Mouse (Mus musculus) neural tube, embryonic 12.5 days (tissue): Measurements from ENCODE around the gene Olfr898. TPM values are rescaled to one million over a fixed set of nuclear protein-coding genes. Genes with fewer than 3 reads are reported as not detected.

Experiments
- ATAC-seq: fragments of 200-750 bp; cut with Nextera tagmentation; 2 replicates; pipeline ENCODE4 v1.8.0; 2017; ENCODE audit warnings: low read depth, mild to moderate bottlenecking, moderate TSS enrichment, moderate library complexity; ENCODE audit not compliant: low FRiP score
- H3K27ac ChIP-seq: fragments of 300-500 bp; sonication (generic); 2 replicates; pipeline ENCODE4 v1.5.1; 2016
- H3K27me3 ChIP-seq: fragments of 300-500 bp; sonication (generic); replicated peaks from 2 replicates; pipeline ENCODE4 v1.6.1; 2016; ENCODE audit warnings: mild to moderate bottlenecking
- H3K36me3 ChIP-seq: fragments of 300-500 bp; sonication (generic); 2 replicates; pipeline ENCODE4 v1.6.1; 2016; ENCODE audit warnings: mild to moderate bottlenecking
- H3K4me1 ChIP-seq: fragments of 300-500 bp; sonication (generic); 2 replicates; pipeline ENCODE4 v1.6.1; 2016
- H3K4me2 ChIP-seq: fragments of 300-500 bp; sonication (generic); replicated peaks from 2 replicates; pipeline ENCODE4 v1.6.1; 2016; ENCODE audit warnings: mild to moderate bottlenecking
- H3K4me3 ChIP-seq: fragments of 300-500 bp; sonication (generic); 2 replicates; pipeline ENCODE4 v1.5.1; 2016
- H3K9ac ChIP-seq: fragments of 300-500 bp; sonication (generic); 2 replicates; pipeline ENCODE4 v1.6.1; 2016; ENCODE audit warnings: mild to moderate bottlenecking
- H3K9me3 ChIP-seq: fragments of 300-500 bp; sonication (generic); 2 replicates; pipeline ENCODE4 v1.6.1; 2016; ENCODE audit warnings: mild to moderate bottlenecking
- WGBS: fragments of 180-500 bp; shearing (Covaris S2); methylation state at CpG from one replicate; pipeline ENCODE4 v1.1.7; 2016; 5-methylcytosine and 5-hydroxymethylcytosine counted together
- polyA plus RNA-seq: library from polyadenylated mRNA; unstranded; fragments of >200 nt; fragmentation: Nextera tagmentation; extraction: Ambion mirVana; gene quantifications from 2 replicates; pipeline ENCODE4 v1.2.1, GENCODE M21; 2016

Gene Olfr898
- not detected in 2 replicates for polyA plus RNA-seq

DNA sequence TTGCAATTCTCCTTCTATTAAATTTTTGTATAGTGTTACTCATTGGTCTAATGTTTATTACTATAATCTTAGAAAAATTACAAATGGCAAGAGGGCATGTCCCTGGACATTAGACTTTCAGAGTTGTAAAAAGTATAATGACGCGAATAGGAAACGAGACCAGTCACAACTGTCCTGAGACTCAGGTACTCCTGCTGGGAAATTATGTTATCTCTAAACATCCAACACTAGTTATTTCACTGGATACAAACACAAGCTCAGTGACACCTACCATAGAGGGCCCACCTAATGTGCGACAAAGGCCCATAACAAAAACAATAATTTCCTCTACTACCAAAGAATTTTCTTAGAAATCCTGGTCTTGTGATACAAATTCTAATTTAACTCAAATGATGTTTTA lies at the start of gene Olfr898:
Gene Olfr898 (plus strand): TSS at position 301 of the 400 bp plus-strand sequence.
- Histone ChIP-seq H3K27ac (no peak within 1 kb of the TSS), H3K9me3 (no peaks in the 10 kb centered on the region), H3K4me2 (no peak within 1 kb of the TSS), H3K4me3 (no peak within 1 kb of the TSS), H3K4me1 (no peaks in the 10 kb centered on the region), H3K9ac (no peak within 1 kb of the TSS), H3K27me3 (no peaks in the 10 kb centered on the region), H3K36me3 (no peaks in the 10 kb centered on the region)
- ATAC-seq = no peak
- WGBS = 96% methylated on average over 4 of the region's 4 CpGs

DNA sequence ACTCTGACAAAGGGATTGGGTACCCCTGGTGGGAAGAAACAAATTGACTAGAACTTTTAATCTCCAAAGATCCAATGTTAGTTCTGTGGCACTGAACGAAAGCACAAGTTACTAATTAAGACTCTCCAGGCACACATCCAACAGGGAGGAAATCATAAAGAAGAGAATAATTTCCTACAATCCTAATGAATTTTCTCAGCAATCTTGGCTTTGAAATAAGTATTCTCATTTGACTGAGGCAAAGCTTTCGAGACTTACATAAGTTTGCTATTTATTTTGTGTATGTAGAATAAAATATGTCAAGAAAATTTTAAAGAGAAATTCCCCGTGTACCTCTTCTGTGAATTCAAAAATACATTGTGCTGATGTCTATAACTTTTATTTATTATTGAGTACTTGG lies 19.5 kb upstream of the Olfr898 start, which contains the start of gene Olfr25:
Gene Olfr25 (plus strand): TSS at position 301 of the 400 bp plus-strand sequence.
- no peak within 1 kb of the TSS for H3K27ac ChIP-seq
- H3K9me3 ChIP-seq = no peaks in the 10 kb centered on the region
- no peak within 1 kb of the TSS for H3K4me3 ChIP-seq
- H3K27me3 ChIP-seq = no peaks in the 10 kb centered on the region
- H3K36me3 ChIP-seq = no peaks in the 10 kb centered on the region
- H3K4me2 ChIP-seq = no peak within 1 kb of the TSS
- ATAC-seq = no peak
- no peaks in the 10 kb centered on the region for H3K4me1 ChIP-seq
- H3K9ac ChIP-seq = no peak within 1 kb of the TSS
- 85% methylated on average over 3 of the region's 3 CpGs for WGBS

DNA sequence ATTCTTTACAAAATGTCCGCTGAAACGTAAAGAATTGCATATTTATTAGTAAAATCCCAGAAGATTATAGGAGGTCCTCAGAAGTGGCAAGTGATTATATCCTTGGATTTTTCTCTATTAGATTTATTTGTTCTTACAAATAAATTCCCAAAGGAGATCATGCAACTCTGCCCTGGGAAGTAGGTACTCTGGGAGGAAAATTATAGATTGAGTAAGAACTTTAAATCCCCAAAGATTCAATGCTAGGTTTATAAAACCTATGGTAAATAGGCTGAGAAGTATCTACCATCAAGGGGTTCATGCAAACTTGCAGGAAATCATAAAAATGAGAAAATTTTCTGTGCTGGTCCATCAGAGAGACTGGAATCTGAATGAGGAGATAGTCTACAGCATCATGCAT lies 18.4 kb downstream of the Olfr898 start, which contains the start of gene Olfr250:
Gene Olfr250 (plus strand): TSS at position 301 of the 400 bp plus-strand sequence.
- Histone ChIP-seq H3K9me3 (no peaks in the 10 kb centered on the region), H3K9ac (no peak within 1 kb of the TSS), H3K4me3 (no peak within 1 kb of the TSS), H3K27me3 (no peaks in the 10 kb centered on the region), H3K36me3 (no peaks in the 10 kb centered on the region), H3K4me2 (no peak within 1 kb of the TSS), H3K4me1 (no peaks in the 10 kb centered on the region), H3K27ac (no peak within 1 kb of the TSS)
- ATAC-seq = no peak
- WGBS = 94% methylated on average over 2 of the region's 2 CpGs

DNA sequence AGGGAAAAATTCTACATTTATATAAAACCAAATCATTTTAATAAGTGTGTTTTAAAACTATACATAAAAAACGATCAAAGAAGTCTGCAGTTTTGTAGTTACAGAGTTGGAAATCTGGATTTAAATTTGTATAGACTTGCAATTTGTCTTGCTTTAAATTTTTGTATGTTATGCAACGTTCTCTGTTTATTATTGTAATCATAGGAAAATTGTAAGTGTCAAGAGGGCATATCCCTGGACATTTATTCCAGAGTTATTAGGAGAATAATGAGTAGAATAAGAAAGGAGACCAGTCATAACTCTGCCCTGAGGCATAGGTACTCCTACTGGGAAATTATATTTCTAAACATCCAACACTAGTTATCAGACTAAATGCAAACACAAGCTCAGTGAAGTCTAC lies 28.6 kb downstream of the Olfr898 start, which contains the start of gene Olfr251:
Gene Olfr251 (plus strand): TSS at position 301 of the 400 bp plus-strand sequence.
- no peak for ATAC-seq

DNA sequence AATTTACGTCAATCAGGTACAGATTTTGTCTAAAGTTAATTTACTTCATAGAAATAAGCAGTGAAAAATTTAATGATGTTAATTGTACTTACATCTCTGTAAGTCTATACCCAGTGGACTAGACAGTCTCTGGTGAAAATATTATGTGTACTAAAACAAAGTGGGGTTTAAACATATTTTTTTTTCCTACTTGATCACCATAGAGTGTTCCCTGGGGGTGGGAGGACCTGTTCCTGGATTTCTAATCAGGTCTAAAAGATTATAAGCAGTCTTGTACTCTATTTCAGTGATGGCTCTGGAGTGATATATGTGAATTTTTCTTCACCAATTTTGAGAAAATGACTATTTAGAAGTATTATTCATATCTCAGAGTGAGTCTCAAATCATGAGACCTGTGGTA lies 53.2 kb downstream of the Olfr898 start, which contains the start of gene Olfr147:
Gene Olfr147 (plus strand): TSS at position 301 of the 400 bp plus-strand sequence.
- no peaks in the 10 kb centered on the region for H3K9me3 ChIP-seq
- no peaks in the 10 kb centered on the region for H3K4me1 ChIP-seq
- no peak for ATAC-seq
- H3K27me3 ChIP-seq = no peaks in the 10 kb centered on the region
- H3K4me2 ChIP-seq = no peak within 1 kb of the TSS
- 93% methylated on average over 1 of the region's 1 CpGs for WGBS
- no peak within 1 kb of the TSS for H3K9ac ChIP-seq
- H3K27ac ChIP-seq = no peak within 1 kb of the TSS
- H3K4me3 ChIP-seq = no peak within 1 kb of the TSS
- no peaks in the 10 kb centered on the region for H3K36me3 ChIP-seq

More for the DNA sequence above, 28.6 kb downstream of the Olfr898 start, which contains the start of gene Olfr251:
- H3K4me1 ChIP-seq = no peaks in the 10 kb centered on the region
- H3K4me3 ChIP-seq = no peak within 1 kb of the TSS
- H3K27ac ChIP-seq = no peak within 1 kb of the TSS
- no peak within 1 kb of the TSS for H3K4me2 ChIP-seq
- 76% methylated on average over 2 of the region's 2 CpGs for WGBS
- no peaks in the 10 kb centered on the region for H3K9me3 ChIP-seq
- no peaks in the 10 kb centered on the region for H3K27me3 ChIP-seq
- H3K9ac ChIP-seq = no peak within 1 kb of the TSS
- H3K36me3 ChIP-seq = no peaks in the 10 kb centered on the region

Other genes with a start within 250 kb of the Olfr898 start
- not detected in 2 replicates for gene Olfr888, start 240.3 kb upstream of the Olfr898 start, polyA plus RNA-seq
- 0.09 and 0.11 TPM in 2 replicates for gene Olfr889, start 233.2 kb upstream of the Olfr898 start, polyA plus RNA-seq
- gene Olfr890, start 205.9 kb upstream of the Olfr898 start, polyA plus RNA-seq = not detected in 2 replicates
- gene Olfr891, start 167.6 kb upstream of the Olfr898 start, polyA plus RNA-seq = not detected in 2 replicates
- gene Olfr893, start 140.0 kb upstream of the Olfr898 start, polyA plus RNA-seq = not detected in 2 replicates
- not detected in 2 replicates for gene Olfr894, start 130.4 kb upstream of the Olfr898 start, polyA plus RNA-seq
- gene Olfr143, start 95.6 kb upstream of the Olfr898 start, polyA plus RNA-seq = not detected in 2 replicates
- gene Olfr895, start 80.6 kb upstream of the Olfr898 start, polyA plus RNA-seq = not detected in 2 replicates
- gene Olfr896-ps1, start 57.3 kb upstream of the Olfr898 start, polyA plus RNA-seq = not detected in 2 replicates
- not detected in 2 replicates for gene Olfr25, start 19.4 kb upstream of the Olfr898 start, polyA plus RNA-seq
- not detected in 2 replicates for gene Olfr250, start 18.5 kb downstream of the Olfr898 start, polyA plus RNA-seq
- not detected in 2 replicates for gene Olfr251, start 28.7 kb downstream of the Olfr898 start, polyA plus RNA-seq
- not detected in 2 replicates for gene Olfr147, start 53.3 kb downstream of the Olfr898 start, polyA plus RNA-seq
- not detected in 2 replicates for gene Olfr901, start 81.0 kb downstream of the Olfr898 start, polyA plus RNA-seq
- not detected in 2 replicates for gene Olfr902, start 99.2 kb downstream of the Olfr898 start, polyA plus RNA-seq
- not detected in 2 replicates for gene Olfr904, start 114.7 kb downstream of the Olfr898 start, polyA plus RNA-seq
- gene Olfr905, start 122.7 kb downstream of the Olfr898 start, polyA plus RNA-seq = not detected in 2 replicates
- not detected in 2 replicates for gene Olfr906, start 138.7 kb downstream of the Olfr898 start, polyA plus RNA-seq
- gene Olfr907, start 147.4 kb downstream of the Olfr898 start, polyA plus RNA-seq = not detected in 2 replicates
- not detected in 2 replicates for gene Olfr911-ps1, start 173.2 kb downstream of the Olfr898 start, polyA plus RNA-seq
- not detected in 2 replicates for gene Olfr910, start 189.4 kb downstream of the Olfr898 start, polyA plus RNA-seq
- not detected in 2 replicates for gene Olfr912, start 231.8 kb downstream of the Olfr898 start, polyA plus RNA-seq
- not detected in 2 replicates for gene Olfr913, start 244.3 kb downstream of the Olfr898 start, polyA plus RNA-seq